Mouse (Mus musculus): ENCODE measurements around the gene Slc13a3.

Gene Slc13a3

DNA sequence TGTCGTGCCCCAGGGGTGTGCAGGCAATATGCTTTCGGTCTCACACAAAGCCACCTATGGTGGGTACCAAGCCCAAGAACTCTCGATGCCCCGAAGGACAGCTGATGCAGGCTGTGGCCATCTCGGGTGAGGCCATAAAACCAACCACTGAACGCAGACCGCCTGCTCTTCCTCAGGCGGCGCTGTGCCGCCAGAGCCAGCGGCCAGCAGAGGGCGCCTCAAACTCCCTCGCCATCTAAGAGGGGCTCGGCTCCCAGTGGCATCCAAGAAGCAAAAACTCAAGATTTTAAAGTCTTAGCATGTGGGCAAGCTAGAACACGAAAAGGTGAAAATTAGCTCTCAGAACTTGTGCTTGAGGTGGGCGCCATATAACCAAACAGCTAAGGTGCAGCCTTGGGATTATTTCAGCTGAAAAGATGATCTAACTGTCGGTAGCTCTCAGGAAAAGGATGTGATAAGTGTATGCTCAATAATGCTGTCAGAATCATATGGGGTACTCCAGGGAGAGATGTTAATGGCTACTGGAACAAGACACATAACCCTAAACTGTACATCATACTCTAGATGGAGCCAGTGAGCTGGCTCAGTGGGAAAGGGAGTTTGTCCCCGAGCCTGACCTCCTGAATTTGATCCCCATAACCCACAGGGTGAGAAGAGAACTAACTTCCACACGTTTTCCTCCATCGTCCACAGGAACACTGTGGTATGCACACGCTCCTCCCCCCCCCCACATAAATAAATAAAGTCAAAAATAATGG is 108.5 kb downstream of the Slc13a3 start:
- DNase-seq (ENCODE audit: low spot score in 2 of 2) = peak in 1 of 2 experiments; percentile 44

DNA sequence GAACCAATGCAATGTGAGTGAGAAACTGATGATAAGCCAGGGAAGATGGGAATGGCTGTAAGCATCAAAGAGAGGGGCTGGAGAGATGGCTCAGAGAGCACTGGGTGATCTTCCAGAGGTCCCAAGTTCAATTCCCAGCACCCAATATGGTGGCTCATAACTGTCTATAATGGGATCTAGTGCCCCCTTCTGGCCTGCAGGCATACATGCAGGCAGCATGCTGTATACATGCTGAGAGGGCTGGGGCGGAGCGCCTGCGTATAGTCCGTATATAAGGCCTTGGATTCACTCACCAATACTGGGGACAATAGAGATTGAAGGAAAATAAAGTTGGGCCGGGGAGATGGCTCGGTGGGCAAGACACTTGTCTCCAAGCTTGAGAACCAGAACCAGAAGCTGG is 109.7 kb downstream of the Slc13a3 start:
- no peak for DNase-seq (ENCODE audit: low spot score in 2 of 2)

DNA sequence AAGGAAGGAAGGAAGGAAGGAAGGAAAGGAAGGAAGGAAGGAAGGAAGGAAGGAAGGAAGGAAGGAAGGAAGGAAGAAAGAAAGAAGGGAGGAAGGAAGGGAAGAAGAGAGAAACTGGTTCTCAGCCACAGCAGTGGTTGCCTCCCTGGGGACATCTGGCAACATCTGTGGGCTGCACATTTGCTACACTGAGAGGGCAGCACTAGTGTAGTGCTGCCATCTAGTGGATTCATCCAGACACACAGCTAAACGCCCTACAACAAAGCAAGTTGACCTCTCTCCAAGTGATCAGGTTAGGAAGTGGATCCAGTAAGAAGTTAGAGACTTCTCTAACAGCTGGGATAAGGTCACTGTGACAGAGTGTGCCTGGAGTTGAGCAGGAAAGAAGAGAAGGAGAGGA is 112.2 kb downstream of the Slc13a3 start:
- peak in 1 of 2 experiments; percentile 59 for DNase-seq (ENCODE audit: low spot score in 2 of 2)

Data from left cerebral cortex, adult 9 months (tissue).